Mouse (Mus musculus) lung, postnatal 0 days (tissue): ENCODE measurements around the gene Uck2.

Experiments
- CTCF ChIP-seq: IDR thresholded peaks from 2 replicates; pipeline ENCODE4 v1.5.1; 2016; ENCODE audit warnings: antibody characterized with exemption, mild to moderate bottlenecking
- EP300 ChIP-seq: IDR thresholded peaks from 2 replicates; pipeline ENCODE4 v1.6.1; 2016; ENCODE audit warnings: antibody characterized with exemption, mild to moderate bottlenecking, control low read depth

GRCm38 (mm10) chr1:167204421-167204820, 80.7 kb downstream of the Uck2 start:
- TF ChIP-seq CTCF (no peak), EP300 (no peak)
